Mouse (Mus musculus): Measurements from ENCODE around the gene Olfr960.

GRCm38 (mm10) chr9:39577050-39577449 lies 44.1 kb upstream of the Olfr960 start:
- TF ChIP-seq POLR2A (IDR thresholded peaks at IDR 0.05; ENCODE audit: control insufficient read depth in 1 of 2, insufficient read depth in 1 of 2, low read depth in 1 of 2, low read length in 2 of 2, poor library complexity in 1 of 2) (no peak), MYB (IDR thresholded peaks at IDR 0.05; ENCODE audit: low read depth, low read length) (no peak), CTCF (IDR thresholded peaks at IDR 0.05 in 2 of 3, conservative IDR thresholded peaks at IDR 0.05 in 1 of 3; ENCODE audit: control insufficient read depth in 1 of 3, insufficient read depth in 1 of 3, low read depth in 2 of 3, low read length in 3 of 3, poor library complexity in 1 of 3, severe bottlenecking in 1 of 3) (no peak), MAZ (IDR thresholded peaks at IDR 0.05; ENCODE audit: low read depth, low read length) (no peak), ZKSCAN1 (IDR thresholded peaks at IDR 0.05; ENCODE audit: low read depth, low read length) (no peak), UBTF (IDR thresholded peaks at IDR 0.05; ENCODE audit: borderline replicate concordance, insufficient read depth, low read depth, low read length) (no peak), MYC (IDR thresholded peaks at IDR 0.05; ENCODE audit: low read depth, low read length) (no peak), MXI1 (IDR thresholded peaks at IDR 0.05; ENCODE audit: low read depth, low read length) (no peak), HCFC1 (IDR thresholded peaks at IDR 0.05; ENCODE audit: low read depth, low read length) (no peak), MAX (IDR thresholded peaks at IDR 0.05; ENCODE audit: low read length) (no peak), BHLHE40 (IDR thresholded peaks at IDR 0.05; ENCODE audit: borderline replicate concordance, low read depth, low read length) (no peak), RAD21 (IDR thresholded peaks at IDR 0.05; ENCODE audit: low read depth, low read length) (no peak)

All from MEL (cell line).